Mouse (Mus musculus) kidney, adult 2 months (tissue): ENCODE data around the gene Olfr535.

Experiments
- CTCF ChIP-seq: fragments of 200-500 bp; conservative IDR thresholded peaks from 2 replicates; pipeline ENCODE4 v1.5.1; 2011; ENCODE audit warnings: low read depth, mild to moderate bottlenecking, control low read depth, low read length, moderate library complexity, mixed read lengths; ENCODE audit not compliant: insufficient read depth, insufficient read length
- POLR2A ChIP-seq: fragments of 200-500 bp; IDR thresholded peaks from one replicate; pipeline ENCODE4 v1.6.1; 2011; ENCODE audit warnings: low read depth, low read length, control low read depth

- TF ChIP-seq CTCF (no peak), POLR2A (no peak)
Measured at GRCm38 (mm10) chr7:140488981-140489380, 5.0 kb downstream of the Olfr535 start.
